Comparison of ENCODE assay signal across 13 mouse cellular contexts in the genomic region with DNA sequence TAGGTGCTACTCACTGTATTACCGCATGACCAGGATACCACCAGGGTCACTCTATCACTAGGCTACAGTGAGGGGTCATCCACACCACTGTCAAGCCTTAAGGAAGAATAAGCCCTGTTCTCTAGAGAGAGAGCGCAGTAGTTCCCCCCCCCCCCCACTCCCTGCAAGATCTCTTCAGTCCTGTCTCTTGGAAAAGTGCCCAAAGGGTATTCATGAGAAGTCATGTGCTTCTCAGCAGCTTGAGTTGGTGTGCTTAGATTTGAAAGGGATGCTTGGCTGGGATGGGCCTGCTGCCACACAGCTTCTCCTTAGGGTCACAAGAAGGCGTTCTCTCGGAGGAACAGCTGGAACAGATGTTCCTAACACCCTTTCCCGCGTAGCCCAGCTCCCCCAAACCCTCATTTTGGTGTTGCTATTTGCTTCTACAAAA.
DNase-seq lines count a peak whose midpoint lies in the region; ATAC-seq lines count a peak whose summit lies in the region.
"Had no signal": no experiment of that assay in that cellular context is flagged by ENCODE, and none has a peak within 500 bp of the region (broad histone marks: within the 10 kb centered on the region; RNA-seq: fewer than 3 reads in every experiment).

No protein-coding gene starts in this region.

- H3K27ac ChIP-seq in heart, embryonic 11.5 days (ENCODE audit: low read depth, low read length): no peak overlapping the region
- H3K27ac ChIP-seq in forebrain, embryonic 12.5 days: 0 out of 2 replicates have a peak overlapping the region, but pooled peaks have one; percentile 43
- peak overlapping the region; percentile 83; the same call in 1 of the 2 replicates for H3K27ac ChIP-seq in limb, embryonic 13.5 days
- H3K27ac ChIP-seq in midbrain, embryonic 16.5 days (ENCODE audit: low read length): peak overlapping the region; percentile 7; the same call in 1 of the 2 replicates

- H3K4me1 ChIP-seq in heart, embryonic 11.5 days (ENCODE audit: control insufficient read depth, insufficient read depth, low read length): 0 out of 2 replicates have a peak, but pooled peaks cover 2% of the 10 kb centered on the region
- H3K4me1 ChIP-seq in forebrain, embryonic 12.5 days: peaks cover 26% of the 10 kb centered on the region
- peaks cover 48% of the 10 kb centered on the region for H3K4me1 ChIP-seq in limb, embryonic 13.5 days
- H3K4me1 ChIP-seq in midbrain, embryonic 16.5 days (ENCODE audit: control insufficient read depth, insufficient read depth, low read length): peaks cover 20% of the 10 kb centered on the region
- H3K4me1 ChIP-seq: megakaryocyte, embryonic 14.5 days had no signal

- WGBS in heart, embryonic 11.5 days (ENCODE audit: insufficient replicate concordance): 65% methylated on average over 6 of the region's 6 CpGs
- WGBS in forebrain, embryonic 12.5 days: 44% methylated on average over 6 of the region's 6 CpGs
- 43% methylated on average over 6 of the region's 6 CpGs for WGBS in limb, embryonic 13.5 days
- WGBS in midbrain, embryonic 16.5 days: 50% methylated on average over 6 of the region's 6 CpGs

- H3K27me3 ChIP-seq in heart, embryonic 11.5 days (ENCODE audit: control insufficient read depth, insufficient read depth, low read length): no peaks in the 10 kb centered on the region
- no peaks in the 10 kb centered on the region; the same call in 1 of the 2 replicates for H3K27me3 ChIP-seq in forebrain, embryonic 12.5 days
- H3K27me3 ChIP-seq in limb, embryonic 13.5 days: no peaks in the 10 kb centered on the region
- no peaks in the 10 kb centered on the region for H3K27me3 ChIP-seq in midbrain, embryonic 16.5 days (ENCODE audit: control insufficient read depth, insufficient read depth, low read depth, low read length)
- H3K27me3 ChIP-seq: megakaryocyte, embryonic 14.5 days had no signal

- no peak overlapping the region for H3K9ac ChIP-seq in heart, embryonic 11.5 days (ENCODE audit: low read depth, low read length)
- H3K9ac ChIP-seq in forebrain, embryonic 12.5 days: no peak overlapping the region
- no peak overlapping the region for H3K9ac ChIP-seq in limb, embryonic 13.5 days
- no peak overlapping the region for H3K9ac ChIP-seq in midbrain, embryonic 16.5 days (ENCODE audit: low read depth, low read length)

- peak; percentile 90 for DNase-seq in heart, adult 11 months
- no peak for DNase-seq in adrenal gland, adult 2 months
- DNase-seq in B cell, adult 2 months: no peak
- DNase-seq: adrenal gland, adult 8-10 months; cerebellum, postnatal 36 days; heart, adult 18-20 months; kidney, adult 9 months had no signal

- no peaks in the 10 kb centered on the region for H3K9me3 ChIP-seq in heart, embryonic 11.5 days (replicated peaks; ENCODE audit: control insufficient read depth, low read length)
- H3K9me3 ChIP-seq in forebrain, embryonic 12.5 days: no peaks in the 10 kb centered on the region
- H3K9me3 ChIP-seq in limb, embryonic 13.5 days: 0 out of 2 replicates have a peak, but pooled peaks cover 3% of the 10 kb centered on the region
- H3K9me3 ChIP-seq in midbrain, embryonic 16.5 days (replicated peaks; ENCODE audit: control insufficient read depth, low read length, poor library complexity, severe bottlenecking): no peaks in the 10 kb centered on the region
- H3K9me3 ChIP-seq: megakaryocyte, embryonic 14.5 days had no signal

- no peak overlapping the region for H3K4me3 ChIP-seq in heart, embryonic 11.5 days (ENCODE audit: low read depth, low read length)
- H3K4me3 ChIP-seq in forebrain, embryonic 12.5 days (replicated peaks): no peak overlapping the region
- H3K4me3 ChIP-seq in limb, embryonic 13.5 days: no peak overlapping the region
- no peak overlapping the region for H3K4me3 ChIP-seq in midbrain, embryonic 16.5 days (ENCODE audit: low read depth, low read length)
- H3K4me3 ChIP-seq: megakaryocyte, embryonic 14.5 days had no signal

- no peak overlapping the region for H3K4me2 ChIP-seq in heart, embryonic 11.5 days
- no peak overlapping the region for H3K4me2 ChIP-seq in forebrain, embryonic 12.5 days
- no peak overlapping the region for H3K4me2 ChIP-seq in limb, embryonic 13.5 days (replicated peaks)
- no peak overlapping the region for H3K4me2 ChIP-seq in midbrain, embryonic 16.5 days (ENCODE audit: low read length)

- no peaks in the 10 kb centered on the region for H3K36me3 ChIP-seq in heart, embryonic 11.5 days (ENCODE audit: control insufficient read depth, insufficient read depth, low read length)
- H3K36me3 ChIP-seq in forebrain, embryonic 12.5 days (replicated peaks): no peaks in the 10 kb centered on the region
- no peaks in the 10 kb centered on the region for H3K36me3 ChIP-seq in limb, embryonic 13.5 days
- H3K36me3 ChIP-seq in midbrain, embryonic 16.5 days (ENCODE audit: control insufficient read depth, insufficient read depth, low read length): no peaks in the 10 kb centered on the region

- ATAC-seq in heart, embryonic 11.5 days (replicated peaks; ENCODE audit: insufficient number of reproducible peaks, low FRiP score, low TSS enrichment): no peak
- ATAC-seq in forebrain, embryonic 12.5 days (ENCODE audit: low FRiP score): peak; percentile 60; the same call in 1 of the 2 replicates
- ATAC-seq in limb, embryonic 13.5 days (ENCODE audit: low FRiP score, low read depth): no peak
- ATAC-seq in midbrain, embryonic 16.5 days: peak; percentile 27
- no peak for ATAC-seq in inflammation-experienced regulatory T-cells, adult 6 months

Comparison
In these comparisons a context has a peak if more than half of its experiments do, and no peak if none do; other contexts are left out.
1. ATAC-seq: peak in forebrain, embryonic 12.5 days (single experiment) and midbrain, embryonic 16.5 days (single experiment); none in heart, embryonic 11.5 days (single experiment), limb, embryonic 13.5 days (single experiment) and inflammation-experienced regulatory T-cells, adult 6 months (single experiment).